Mouse (Mus musculus): Measurements from ENCODE around the gene Olfr65. TPM values are rescaled to one million over a fixed set of nuclear protein-coding genes. Genes with fewer than 3 reads are reported as not detected.

Olfr65 gene
- not detected for total RNA-seq (2021)
- long read RNA-seq, experiment 1: 0 reads
- long read RNA-seq, experiment 2: 0 reads

- H3K27ac ChIP-seq: no peak within 1 kb of the TSS
- intact Hi-C loops (cut with DNase I): no loop called here
- DNase-seq: no peak
- no peak for TF ChIP-seq CTCF (IDR thresholded peaks at IDR 0.05)
- H3K4me3 ChIP-seq: no peak within 1 kb of the TSS
These were observed at the start of gene Olfr65 for GRCm38 (mm10) chr7:103903187-103903586. TSS of gene Olfr65 (plus strand) at chr7:103903487.

GRCm38 (mm10) chr7:103854669-103855068 lies 48.6 kb upstream of the Olfr65 start:
- intact Hi-C loops (cut with DNase I): no loop called here
- Histone ChIP-seq H3K27ac (no peak overlapping the region), H3K4me3 (no peak overlapping the region)
- TF ChIP-seq CTCF (IDR thresholded peaks at IDR 0.05): no peak
- DNase-seq: no peak

- TF ChIP-seq CTCF (IDR thresholded peaks at IDR 0.05): no peak
- Histone ChIP-seq H3K27ac (no peak overlapping the region), H3K4me3 (no peak overlapping the region)
- intact Hi-C loops (cut with DNase I): no loop called here
- no peak for DNase-seq
These were observed 44.2 kb upstream of the Olfr65 start for GRCm38 (mm10) chr7:103859076-103859475.

- TF ChIP-seq CTCF (IDR thresholded peaks at IDR 0.05): no peak
- intact Hi-C loops (cut with DNase I): no loop called here
- Histone ChIP-seq H3K27ac (no peak overlapping the region), H3K4me3 (no peak overlapping the region)
- DNase-seq: peak; percentile 26
These were observed 42.4 kb upstream of the Olfr65 start for GRCm38 (mm10) chr7:103860855-103861254.

GRCm38 (mm10) chr7:103861531-103861930 lies 41.8 kb upstream of the Olfr65 start:
- Histone ChIP-seq H3K4me3 (no peak overlapping the region), H3K27ac (no peak overlapping the region)
- DNase-seq: no peak
- TF ChIP-seq CTCF (IDR thresholded peaks at IDR 0.05): no peak
- intact Hi-C loops (cut with DNase I): no loop called here

- no peak overlapping the region for H3K27ac ChIP-seq
These were observed 37.6 kb upstream of the Olfr65 start for GRCm38 (mm10) chr7:103865716-103866115.

GRCm38 (mm10) chr7:103870667-103871066 lies 32.6 kb upstream of the Olfr65 start:
- no peak for DNase-seq
- intact Hi-C loops (cut with DNase I): no loop called here
- no peak overlapping the region for H3K27ac ChIP-seq
- no peak overlapping the region for H3K4me3 ChIP-seq
- no peak for TF ChIP-seq CTCF (IDR thresholded peaks at IDR 0.05)

More at GRCm38 (mm10) chr7:103865716-103866115, 37.6 kb upstream of the Olfr65 start:
- TF ChIP-seq CTCF (IDR thresholded peaks at IDR 0.05): no peak
- DNase-seq: no peak
- H3K4me3 ChIP-seq: no peak overlapping the region
- intact Hi-C loops (cut with DNase I): no loop called here

GRCm38 (mm10) chr7:103873064-103873463 lies 30.2 kb upstream of the Olfr65 start:
- intact Hi-C loops (cut with DNase I): no loop called here
- DNase-seq: no peak
- Histone ChIP-seq H3K27ac (no peak overlapping the region), H3K4me3 (no peak overlapping the region)
- no peak for TF ChIP-seq CTCF (IDR thresholded peaks at IDR 0.05)

- no peak overlapping the region for H3K4me3 ChIP-seq
- intact Hi-C loops (cut with DNase I): no loop called here
These were observed 28.8 kb upstream of the Olfr65 start for GRCm38 (mm10) chr7:103874451-103874850.

GRCm38 (mm10) chr7:103877093-103877492 lies 26.2 kb upstream of the Olfr65 start:
- Histone ChIP-seq H3K27ac (no peak overlapping the region), H3K4me3 (no peak overlapping the region)
- no peak for TF ChIP-seq CTCF (IDR thresholded peaks at IDR 0.05)
- DNase-seq: no peak
- intact Hi-C loops (cut with DNase I): no loop called here

More at GRCm38 (mm10) chr7:103874451-103874850, 28.8 kb upstream of the Olfr65 start:
- no peak for DNase-seq
- H3K27ac ChIP-seq: no peak overlapping the region
- no peak for TF ChIP-seq CTCF (IDR thresholded peaks at IDR 0.05)

- no peak for TF ChIP-seq CTCF (IDR thresholded peaks at IDR 0.05)
- intact Hi-C loops (cut with DNase I): no loop called here
- no peak within 1 kb of the TSS for H3K4me3 ChIP-seq
- DNase-seq: no peak
- H3K27ac ChIP-seq: no peak within 1 kb of the TSS
These were observed 17.1 kb upstream of the Olfr65 start, which contains the start of gene Olfr66 for GRCm38 (mm10) chr7:103886152-103886551. TSS of gene Olfr66 (minus strand) at chr7:103886252.

- no peak for TF ChIP-seq CTCF (IDR thresholded peaks at IDR 0.05)
- intact Hi-C loops (cut with DNase I): no loop called here
- no peak within 1 kb of the TSS for H3K4me3 ChIP-seq
These were observed 8.9 kb upstream of the Olfr65 start, which contains the start of gene Olfr64 for GRCm38 (mm10) chr7:103894385-103894784. TSS of gene Olfr64 (minus strand) at chr7:103894485.

GRCm38 (mm10) chr7:103910047-103910446 lies 6.8 kb downstream of the Olfr65 start:
- TF ChIP-seq CTCF (IDR thresholded peaks at IDR 0.05): no peak
- Histone ChIP-seq H3K27ac (no peak overlapping the region), H3K4me3 (no peak overlapping the region)
- intact Hi-C loops (cut with DNase I): no loop called here
- DNase-seq: no peak

More at GRCm38 (mm10) chr7:103894385-103894784, 8.9 kb upstream of the Olfr65 start, which contains the start of gene Olfr64:
- H3K27ac ChIP-seq: no peak within 1 kb of the TSS
- no peak for DNase-seq

- no peak for DNase-seq
- Histone ChIP-seq H3K4me3 (no peak overlapping the region), H3K27ac (no peak overlapping the region)
- intact Hi-C loops (cut with DNase I): no loop called here
- TF ChIP-seq CTCF (IDR thresholded peaks at IDR 0.05): no peak
These were observed 9.8 kb downstream of the Olfr65 start for GRCm38 (mm10) chr7:103912969-103913511.
